Mouse (Mus musculus) left cerebral cortex, adult 6 months (tissue): ENCODE measurements around the gene Gm21103. TPM values are rescaled to one million over a fixed set of nuclear protein-coding genes. Genes with fewer than 3 reads are reported as not detected.

Experiments
- long read RNA-seq, 2 experiments: library from polyadenylated mRNA; unstranded; transcript quantifications; one replicate each; pipeline ENCODE4 v2.0.0; 2019 to 2020
- polyA plus RNA-seq: library from polyadenylated mRNA; unstranded; fragments of <200 nt; fragmentation: Nextera tagmentation; gene quantifications from 2 replicates; pipeline ENCODE4 v1.2.3, GENCODE M21; 2021

Gene Gm21103
- not detected in 2 replicates for polyA plus RNA-seq
- long read RNA-seq, experiment 1, result 0 reads
- long read RNA-seq, experiment 2, result 0 reads

GRCm38 (mm10) chr14:6304743-6305142 is at the start of gene Gm21103:
TSS of gene Gm21103 (minus strand) at chr14:6304843.

GRCm38 (mm10) chr14:6343578-6343977 is 38.9 kb upstream of the Gm21103 start, which contains the start of gene Gm3618:
TSS of gene Gm3618 (minus strand) at chr14:6343678.

GRCm38 (mm10) chr14:6286931-6287715 is 17.5 kb downstream of the Gm21103 start, which contains the start of gene Gm3411:
TSS of gene Gm3411 (minus strand) at chr14:6287250.

Other genes starting within 250 kb of the Gm21103 start
- not detected in 2 replicates for gene Gm6337, start 246.6 kb downstream of the Gm21103 start, polyA plus RNA-seq
- gene Gm8206, start 210.9 kb downstream of the Gm21103 start, polyA plus RNA-seq, result not detected in 2 replicates
- gene Gm3468, start 196.2 kb downstream of the Gm21103 start, polyA plus RNA-seq, result 0.39 and 0.55 TPM in 2 replicates
- gene Gm3476, start 179.0 kb downstream of the Gm21103 start, polyA plus RNA-seq, result not detected in 2 replicates
- not detected in 2 replicates for gene Gm21560, start 85.6 kb downstream of the Gm21103 start, polyA plus RNA-seq
- 0.48 and 0.84 TPM in 2 replicates for gene Gm3411, start 17.6 kb downstream of the Gm21103 start, polyA plus RNA-seq
- gene Gm3618, start 38.8 kb upstream of the Gm21103 start, polyA plus RNA-seq, result not detected in 2 replicates
- gene Gm16440, start 85.5 kb upstream of the Gm21103 start, polyA plus RNA-seq, result not detected in 2 replicates
- gene Gm3591, start 107.6 kb upstream of the Gm21103 start, polyA plus RNA-seq, result 0.14 and 0.27 TPM in 2 replicates
- not detected in 2 replicates for gene Gm3594, start 139.8 kb upstream of the Gm21103 start, polyA plus RNA-seq
- gene Gm8356, start 232.4 kb upstream of the Gm21103 start, polyA plus RNA-seq, result not detected in 2 replicates